Mouse (Mus musculus): ENCODE measurements at regions not wholly inside any gene's neighbourhood (a gene's known extent, or its start where the extent isn't known, plus 50 kb on each side); places are given as distances from the start of the nearest gene placed in this dataset.

GRCm38 (mm10) chr5:133078390-133078789 is 535.2 kb upstream of the Auts2 start:
- WGBS: 77% methylated on average over 4 of the region's 4 CpGs
- no peaks in the 10 kb centered on the region for H3K36me3 ChIP-seq (ENCODE audit: control insufficient read depth, insufficient read depth, low read length)
- no peak overlapping the region for H3K4me3 ChIP-seq (ENCODE audit: control insufficient read depth in 1 of 2, insufficient read depth in 1 of 2, low read depth in 1 of 2, low read length in 2 of 2)
- no peak overlapping the region for H3K9ac ChIP-seq (ENCODE audit: low read length)
- ATAC-seq (ENCODE audit: insufficient number of reproducible peaks, insufficient read depth, low FRiP score, low read depth): no peak
- H3K9me3 ChIP-seq (ENCODE audit: control insufficient read depth, low read length): no peaks in the 10 kb centered on the region
- no peaks in the 10 kb centered on the region for H3K4me1 ChIP-seq (ENCODE audit: control insufficient read depth in 2 of 2, insufficient read depth in 2 of 2, low read length in 2 of 2)
- H3K27me3 ChIP-seq (ENCODE audit: control insufficient read depth, insufficient read depth, low read length): no peaks in the 10 kb centered on the region
- H3K4me2 ChIP-seq (ENCODE audit: low read length): no peak overlapping the region
- H3K27ac ChIP-seq (replicated peaks in 1 of 2; ENCODE audit: control insufficient read depth in 1 of 2, insufficient read depth in 1 of 2, low read depth in 2 of 2, low read length in 2 of 2): no peak overlapping the region

DNA sequence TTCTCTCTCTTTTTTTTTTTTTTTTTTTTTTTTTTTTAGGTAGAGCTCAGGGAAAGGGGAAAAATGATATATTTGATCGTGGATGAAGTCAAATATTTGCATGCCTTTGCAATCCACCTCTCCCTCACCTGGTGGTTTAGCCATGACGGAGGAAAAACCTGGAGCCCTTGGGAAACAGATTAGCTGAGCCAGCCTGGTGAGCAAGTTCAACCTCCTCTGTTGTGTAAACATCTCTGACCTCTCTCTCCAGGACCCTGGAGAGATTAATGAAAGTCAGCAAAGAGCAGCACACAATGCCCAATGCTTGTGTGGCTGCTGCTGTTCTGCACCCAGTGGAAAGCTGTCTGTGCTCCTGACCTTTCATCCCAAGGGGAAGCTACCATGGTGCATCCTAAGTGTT is 530.2 kb upstream of the Auts2 start:
- no peak overlapping the region for H3K27ac ChIP-seq (replicated peaks in 1 of 2; ENCODE audit: control insufficient read depth in 1 of 2, insufficient read depth in 1 of 2, low read depth in 2 of 2, low read length in 2 of 2)
- no peak overlapping the region for H3K4me3 ChIP-seq (ENCODE audit: control insufficient read depth in 1 of 2, insufficient read depth in 1 of 2, low read depth in 1 of 2, low read length in 2 of 2)
- no peaks in the 10 kb centered on the region for H3K9me3 ChIP-seq (ENCODE audit: control insufficient read depth, low read length)
- ATAC-seq (ENCODE audit: insufficient number of reproducible peaks, insufficient read depth, low FRiP score, low read depth): no peak
- H3K27me3 ChIP-seq (ENCODE audit: control insufficient read depth, insufficient read depth, low read length): no peaks in the 10 kb centered on the region
- WGBS: 50% methylated on average over 2 of the region's 2 CpGs
- no peak overlapping the region for H3K4me2 ChIP-seq (ENCODE audit: low read length)
- no peaks in the 10 kb centered on the region for H3K4me1 ChIP-seq (ENCODE audit: control insufficient read depth in 2 of 2, insufficient read depth in 2 of 2, low read length in 2 of 2)
- H3K9ac ChIP-seq (ENCODE audit: low read length): no peak overlapping the region
- H3K36me3 ChIP-seq (ENCODE audit: control insufficient read depth, insufficient read depth, low read length): no peaks in the 10 kb centered on the region

- H3K4me1 ChIP-seq (ENCODE audit: control insufficient read depth in 2 of 2, insufficient read depth in 2 of 2, low read length in 2 of 2): no peaks in the 10 kb centered on the region
- ATAC-seq (ENCODE audit: insufficient number of reproducible peaks, insufficient read depth, low FRiP score, low read depth): no peak
- H3K27me3 ChIP-seq (ENCODE audit: control insufficient read depth, insufficient read depth, low read length): no peaks in the 10 kb centered on the region
- no peak overlapping the region for H3K9ac ChIP-seq (ENCODE audit: low read length)
- no peak overlapping the region for H3K4me2 ChIP-seq (ENCODE audit: low read length)
- no peak overlapping the region for H3K27ac ChIP-seq (replicated peaks in 1 of 2; ENCODE audit: control insufficient read depth in 1 of 2, insufficient read depth in 1 of 2, low read depth in 2 of 2, low read length in 2 of 2)
- no peaks in the 10 kb centered on the region for H3K36me3 ChIP-seq (ENCODE audit: control insufficient read depth, insufficient read depth, low read length)
- 0 out of 2 replicates have a peak, but pooled peaks cover 4% of the 10 kb centered on the region for H3K9me3 ChIP-seq (ENCODE audit: control insufficient read depth, low read length)
- H3K4me3 ChIP-seq (ENCODE audit: control insufficient read depth in 1 of 2, insufficient read depth in 1 of 2, low read depth in 1 of 2, low read length in 2 of 2): no peak overlapping the region
Measured at GRCm38 (mm10) chr5:133070141-133070540, 527.0 kb upstream of the Auts2 start.

DNA sequence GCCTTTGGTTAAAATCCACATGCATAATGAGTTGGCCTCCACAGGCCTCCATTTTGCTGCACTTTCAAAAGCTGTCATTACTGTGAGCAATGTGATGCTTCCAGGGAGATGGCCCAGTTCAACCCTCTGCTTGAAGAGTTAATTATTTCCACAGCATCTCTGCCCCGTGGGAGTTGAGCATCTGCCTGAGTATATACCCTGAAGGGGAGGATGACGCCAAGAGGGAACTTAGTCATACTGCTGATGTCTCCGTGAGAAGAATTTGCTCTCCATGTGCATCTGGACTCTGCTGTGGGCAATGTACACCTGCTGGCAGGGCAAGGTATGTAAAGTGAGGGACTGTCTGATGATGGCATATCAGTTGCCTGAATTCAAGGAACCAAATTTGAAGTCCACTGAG is 519.3 kb upstream of the Auts2 start:
- no peaks in the 10 kb centered on the region for H3K36me3 ChIP-seq (ENCODE audit: control insufficient read depth, insufficient read depth, low read length)
- H3K9ac ChIP-seq (ENCODE audit: low read length): no peak overlapping the region
- no peak for ATAC-seq (ENCODE audit: insufficient number of reproducible peaks, insufficient read depth, low FRiP score, low read depth)
- no peaks in the 10 kb centered on the region for H3K27me3 ChIP-seq (ENCODE audit: control insufficient read depth, insufficient read depth, low read length)
- no peaks in the 10 kb centered on the region for H3K9me3 ChIP-seq (ENCODE audit: control insufficient read depth, low read length)
- no peaks in the 10 kb centered on the region for H3K4me1 ChIP-seq (ENCODE audit: control insufficient read depth in 2 of 2, insufficient read depth in 2 of 2, low read length in 2 of 2)
- H3K27ac ChIP-seq (replicated peaks in 1 of 2; ENCODE audit: control insufficient read depth in 1 of 2, insufficient read depth in 1 of 2, low read depth in 2 of 2, low read length in 2 of 2): no peak overlapping the region
- no peak overlapping the region for H3K4me3 ChIP-seq (ENCODE audit: control insufficient read depth in 1 of 2, insufficient read depth in 1 of 2, low read depth in 1 of 2, low read length in 2 of 2)
- H3K4me2 ChIP-seq (ENCODE audit: low read length): no peak overlapping the region
- 88% methylated on average over 3 of the region's 3 CpGs for WGBS

GRCm38 (mm10) chr5:133047456-133047855 is 504.3 kb upstream of the Auts2 start:
- Histone ChIP-seq H3K9me3 (ENCODE audit: control insufficient read depth, low read length) (no peaks in the 10 kb centered on the region), H3K4me2 (ENCODE audit: low read length) (no peak overlapping the region), H3K36me3 (ENCODE audit: control insufficient read depth, insufficient read depth, low read length) (no peaks in the 10 kb centered on the region), H3K27ac (replicated peaks in 1 of 2; ENCODE audit: control insufficient read depth in 1 of 2, insufficient read depth in 1 of 2, low read depth in 2 of 2, low read length in 2 of 2) (no peak overlapping the region), H3K27me3 (ENCODE audit: control insufficient read depth, insufficient read depth, low read length) (no peaks in the 10 kb centered on the region), H3K9ac (ENCODE audit: low read length) (no peak overlapping the region), H3K4me3 (ENCODE audit: control insufficient read depth in 1 of 2, insufficient read depth in 1 of 2, low read depth in 1 of 2, low read length in 2 of 2) (no peak overlapping the region), H3K4me1 (ENCODE audit: control insufficient read depth in 2 of 2, insufficient read depth in 2 of 2, low read length in 2 of 2) (no peaks in the 10 kb centered on the region)
- no peak for ATAC-seq (ENCODE audit: insufficient number of reproducible peaks, insufficient read depth, low FRiP score, low read depth)
- WGBS: 90% methylated on average over 4 of the region's 4 CpGs

DNA sequence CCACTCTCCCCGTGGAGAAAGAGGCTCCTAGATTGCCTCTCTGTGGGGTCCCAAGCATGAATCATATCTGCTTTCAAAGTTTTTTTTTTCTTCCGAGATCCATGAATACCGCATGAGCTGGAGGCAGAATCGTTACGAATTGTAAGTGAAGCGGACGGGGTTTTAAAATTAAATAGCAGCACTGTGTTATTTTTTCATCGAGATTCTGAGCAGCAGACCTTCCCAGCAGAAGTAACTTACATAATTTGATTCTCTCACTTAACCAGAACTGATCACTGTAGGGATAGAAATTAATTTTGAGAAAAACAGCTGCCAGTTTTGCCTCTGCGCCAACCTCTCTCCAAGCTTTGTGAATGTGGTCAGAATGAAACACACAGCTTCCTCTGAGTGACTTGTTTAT is 502.5 kb upstream of the Auts2 start:
- H3K4me2 ChIP-seq (ENCODE audit: low read length): no peak overlapping the region
- no peaks in the 10 kb centered on the region for H3K9me3 ChIP-seq (ENCODE audit: control insufficient read depth, low read length)
- H3K4me1 ChIP-seq (ENCODE audit: control insufficient read depth in 2 of 2, insufficient read depth in 2 of 2, low read length in 2 of 2): no peaks in the 10 kb centered on the region
- H3K4me3 ChIP-seq (ENCODE audit: control insufficient read depth in 1 of 2, insufficient read depth in 1 of 2, low read depth in 1 of 2, low read length in 2 of 2): no peak overlapping the region
- H3K36me3 ChIP-seq (ENCODE audit: control insufficient read depth, insufficient read depth, low read length): no peaks in the 10 kb centered on the region
- no peak overlapping the region for H3K27ac ChIP-seq (replicated peaks in 1 of 2; ENCODE audit: control insufficient read depth in 1 of 2, insufficient read depth in 1 of 2, low read depth in 2 of 2, low read length in 2 of 2)
- 69% methylated on average over 9 of the region's 9 CpGs for WGBS
- no peak overlapping the region for H3K9ac ChIP-seq (ENCODE audit: low read length)
- ATAC-seq (ENCODE audit: insufficient number of reproducible peaks, insufficient read depth, low FRiP score, low read depth): no peak
- H3K27me3 ChIP-seq (ENCODE audit: control insufficient read depth, insufficient read depth, low read length): no peaks in the 10 kb centered on the region

DNA sequence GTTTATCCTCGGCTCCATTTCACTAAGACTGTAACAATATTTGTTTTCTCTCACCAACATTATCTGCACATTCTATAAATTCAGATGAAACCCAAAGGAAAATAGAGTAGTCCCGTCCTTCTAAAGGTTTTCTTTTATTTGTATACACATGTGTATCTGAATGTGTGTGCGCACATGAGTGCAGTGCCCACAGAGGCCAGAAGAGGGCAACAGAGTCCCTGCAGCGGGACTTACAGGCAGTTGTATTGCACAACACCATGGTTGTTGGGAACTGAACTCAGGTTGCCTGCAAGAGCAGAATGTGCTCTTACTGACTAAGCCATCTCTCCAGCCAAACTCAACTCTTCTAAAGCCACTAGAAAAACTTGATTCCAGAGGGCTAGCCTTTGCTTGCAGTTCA is 484.4 kb upstream of the Auts2 start:
- peaks cover 7% of the 10 kb centered on the region; the same call in 1 of the 2 replicates for H3K9me3 ChIP-seq (ENCODE audit: control insufficient read depth, low read length)
- no peak overlapping the region for H3K9ac ChIP-seq (ENCODE audit: low read length)
- no peak for ATAC-seq (ENCODE audit: insufficient number of reproducible peaks, insufficient read depth, low FRiP score, low read depth)
- H3K27me3 ChIP-seq (ENCODE audit: control insufficient read depth, insufficient read depth, low read length): no peaks in the 10 kb centered on the region
- H3K4me3 ChIP-seq (ENCODE audit: control insufficient read depth in 1 of 2, insufficient read depth in 1 of 2, low read depth in 1 of 2, low read length in 2 of 2): no peak overlapping the region
- H3K4me2 ChIP-seq (ENCODE audit: low read length): no peak overlapping the region
- H3K4me1 ChIP-seq (ENCODE audit: control insufficient read depth in 2 of 2, insufficient read depth in 2 of 2, low read length in 2 of 2): no peaks in the 10 kb centered on the region; a peak in 1 of 4 replicates
- 83% methylated on average over 4 of the region's 4 CpGs for WGBS
- H3K36me3 ChIP-seq (ENCODE audit: control insufficient read depth, insufficient read depth, low read length): no peaks in the 10 kb centered on the region
- H3K27ac ChIP-seq (replicated peaks in 1 of 2; ENCODE audit: control insufficient read depth in 1 of 2, insufficient read depth in 1 of 2, low read depth in 2 of 2, low read length in 2 of 2): no peak overlapping the region

GRCm38 (mm10) chr5:133025121-133025520 is 482.0 kb upstream of the Auts2 start:
- 66% methylated on average over 4 of the region's 4 CpGs for WGBS

More at GRCm38 (mm10) chr5:133025121-133025520, 482.0 kb upstream of the Auts2 start:
- Histone ChIP-seq H3K27me3 (ENCODE audit: control insufficient read depth, insufficient read depth, low read length) (no peaks in the 10 kb centered on the region), H3K9me3 (ENCODE audit: control insufficient read depth, low read length) (peaks cover 7% of the 10 kb centered on the region; the same call in 1 of the 2 replicates), H3K4me2 (ENCODE audit: low read length) (no peak overlapping the region), H3K36me3 (ENCODE audit: control insufficient read depth, insufficient read depth, low read length) (no peaks in the 10 kb centered on the region), H3K27ac (replicated peaks in 1 of 2; ENCODE audit: control insufficient read depth in 1 of 2, insufficient read depth in 1 of 2, low read depth in 2 of 2, low read length in 2 of 2) (no peak overlapping the region), H3K4me1 (ENCODE audit: control insufficient read depth in 2 of 2, insufficient read depth in 2 of 2, low read length in 2 of 2) (no peaks in the 10 kb centered on the region; a peak in 1 of 4 replicates), H3K9ac (ENCODE audit: low read length) (no peak overlapping the region), H3K4me3 (ENCODE audit: control insufficient read depth in 1 of 2, insufficient read depth in 1 of 2, low read depth in 1 of 2, low read length in 2 of 2) (no peak overlapping the region)
- ATAC-seq (ENCODE audit: insufficient number of reproducible peaks, insufficient read depth, low FRiP score, low read depth): no peak
